Mouse (Mus musculus): ENCODE results near the gene Acox1. TPM values are rescaled to one million over a fixed set of nuclear protein-coding genes. Genes with fewer than 3 reads are reported as not detected.
A peak's percentile ranks its signal among the peaks of the same experiment; 100 is the strongest.

Gene Acox1
- total and polyA plus RNA-seq, 3 experiments, result 17.1 to 21.0 (median 20.4) TPM

DNA sequence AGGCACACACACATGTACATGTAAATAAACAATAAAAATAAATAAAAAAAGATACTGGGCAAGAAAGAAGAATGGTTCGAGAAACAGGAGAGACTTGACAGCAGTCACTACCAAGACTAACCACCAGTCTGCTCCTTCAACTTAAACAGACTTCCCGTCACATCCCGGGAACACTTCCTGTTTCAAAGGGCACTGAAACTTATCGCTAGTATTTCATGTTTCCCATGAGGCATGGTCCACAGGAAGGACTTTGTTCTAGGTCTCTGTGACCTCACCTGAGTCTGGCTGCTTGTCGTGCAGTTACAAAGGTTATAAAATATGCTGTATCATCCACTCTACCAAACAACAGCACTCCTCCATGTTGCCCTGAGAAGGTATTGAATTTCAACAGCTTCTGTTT lies 3.6 kb downstream of the Acox1 start:
- in situ Hi-C loops (cut with MboI; ENCODE audit: low pct_ligation_motif_present, low pct_unique_long_range_greater_than_20kb, low sequenced_read_pairs), result no loop called here
- dilution Hi-C loops (cut with MboI; ENCODE audit: extremely low pct_ligation_motif_present, extremely low pct_unique_long_range_greater_than_20kb, low sequenced_read_pairs), result no loop called here
- TF ChIP-seq ZC3H11A (IDR thresholded peaks at IDR 0.05; ENCODE audit: low read depth, low read length) (no peak), CHD2 (IDR thresholded peaks at IDR 0.05; ENCODE audit: low read length) (no peak), SIN3A (IDR thresholded peaks at IDR 0.05; ENCODE audit: low read length) (no peak), IRF4 (IDR thresholded peaks at IDR 0.05; ENCODE audit: low read depth, low read length) (peak; percentile 21; the same call in 1 of the 2 replicates), BHLHE40 (IDR thresholded peaks at IDR 0.05; ENCODE audit: low read depth, low read length) (no peak; the same call in 1 of the 2 replicates), CTCF (conservative IDR thresholded peaks at IDR 0.05 in 1 of 2, IDR thresholded peaks at IDR 0.05 in 1 of 2; ENCODE audit: low read depth in 2 of 2, low read length in 2 of 2) (peak; percentile 22 to 30; a peak in 3 of 4 replicates), POLR2A (IDR thresholded peaks at IDR 0.05; ENCODE audit: low read depth, low read length) (peak; percentile 30; the same call in 1 of the 2 replicates), ZNF384 (IDR thresholded peaks at IDR 0.05; ENCODE audit: low read depth, low read length) (0 out of 2 replicates have a peak, but pooled peaks have one; percentile 2), HCFC1 (IDR thresholded peaks at IDR 0.05; ENCODE audit: low read depth, low read length) (peak; percentile 59), ELF1 (IDR thresholded peaks at IDR 0.05; ENCODE audit: low read depth, low read length) (peak; percentile 74), NELFE (IDR thresholded peaks at IDR 0.05; ENCODE audit: low read depth, low read length) (no peak)
- Histone ChIP-seq H3K4me1 (ENCODE audit: control insufficient read depth in 1 of 2, insufficient read depth in 2 of 2) (peaks cover 14 to 40% of the 10 kb centered on the region in 2 experiments), H3K27ac (ENCODE audit: insufficient read depth, low read depth) (peak overlapping the region; percentile 59), H3K9me3 (replicated peaks; ENCODE audit: low read length) (no peaks in the 10 kb centered on the region), H3K27me3 (replicated peaks) (no peaks in the 10 kb centered on the region), H3K79me2 (replicated peaks; ENCODE audit: control insufficient read depth, extremely low read depth, insufficient read depth, poor library complexity, severe bottlenecking) (peaks cover 10% of the 10 kb centered on the region), H3K9ac (ENCODE audit: insufficient read depth, low read depth) (peak overlapping the region; percentile 63), H3K36me3 (replicated peaks in 1 of 2; ENCODE audit: control insufficient read depth in 1 of 2, insufficient read depth in 1 of 2, low read length in 1 of 2) (peaks cover 9 to 27% of the 10 kb centered on the region in 2 experiments), H3K4me3 (replicated peaks in 1 of 3; ENCODE audit: low read depth in 2 of 3, low read length in 2 of 3, poor library complexity in 1 of 3) (peak overlapping the region in 1 of 3 experiments; percentile 14), H3K4me2 (ENCODE audit: insufficient read depth, low read depth, poor library complexity, severe bottlenecking) (peak overlapping the region; percentile 52)
- peak; percentile 50 for DNase-seq (ENCODE audit: extremely low read depth)

GRCm38 (mm10) chr11:116194619-116195018 lies 4.2 kb downstream of the Acox1 start:
- in situ Hi-C loops (cut with MboI; ENCODE audit: low pct_ligation_motif_present, low pct_unique_long_range_greater_than_20kb, low sequenced_read_pairs), result no loop called here
- Histone ChIP-seq H3K27me3 (replicated peaks) (no peaks in the 10 kb centered on the region), H3K9me3 (replicated peaks; ENCODE audit: low read length) (no peaks in the 10 kb centered on the region), H3K9ac (ENCODE audit: insufficient read depth, low read depth) (peak overlapping the region; percentile 63), H3K4me2 (ENCODE audit: insufficient read depth, low read depth, poor library complexity, severe bottlenecking) (peak overlapping the region; percentile 52), H3K36me3 (replicated peaks in 1 of 2; ENCODE audit: control insufficient read depth in 1 of 2, insufficient read depth in 1 of 2, low read length in 1 of 2) (peaks cover 11 to 33% of the 10 kb centered on the region in 2 experiments), H3K79me2 (replicated peaks; ENCODE audit: control insufficient read depth, extremely low read depth, insufficient read depth, poor library complexity, severe bottlenecking) (peaks cover 10% of the 10 kb centered on the region), H3K4me1 (ENCODE audit: control insufficient read depth in 1 of 2, insufficient read depth in 2 of 2) (peaks cover 14 to 38% of the 10 kb centered on the region in 2 experiments), H3K27ac (ENCODE audit: insufficient read depth, low read depth) (no peak overlapping the region), H3K4me3 (replicated peaks in 1 of 3; ENCODE audit: low read depth in 2 of 3, low read length in 2 of 3, poor library complexity in 1 of 3) (no peak overlapping the region)
- DNase-seq (ENCODE audit: extremely low read depth), result no peak
- dilution Hi-C loops (cut with MboI; ENCODE audit: extremely low pct_ligation_motif_present, extremely low pct_unique_long_range_greater_than_20kb, low sequenced_read_pairs), result no loop called here
- no peak for TF ChIP-seq MAZ (IDR thresholded peaks at IDR 0.05; ENCODE audit: low read depth, low read length)
- TF ChIP-seq TCF12 (IDR thresholded peaks at IDR 0.05; ENCODE audit: low read depth, low read length), result peak; percentile 48; the same call in 1 of the 2 replicates
- TF ChIP-seq MEF2A (IDR thresholded peaks at IDR 0.05; ENCODE audit: borderline replicate concordance, low read depth, low read length), result no peak
- TF ChIP-seq NRF1 (IDR thresholded peaks at IDR 0.05; ENCODE audit: low read depth, low read length), result 0 out of 2 replicates have a peak, but pooled peaks have one; percentile 51
- no peak for TF ChIP-seq TBP (conservative IDR thresholded peaks at IDR 0.05; ENCODE audit: low read depth, low read length)
- TF ChIP-seq ZNF384 (IDR thresholded peaks at IDR 0.05; ENCODE audit: low read depth, low read length), result peak; percentile 7; the same call in 1 of the 2 replicates
- peak; percentile 50; the same call in 1 of the 2 replicates for TF ChIP-seq BHLHE40 (IDR thresholded peaks at IDR 0.05; ENCODE audit: low read depth, low read length)
- TF ChIP-seq ETS1 (conservative IDR thresholded peaks at IDR 0.05; ENCODE audit: low read depth, low read length), result peak; percentile 43
- peak; percentile 47; the same call in 1 of the 2 replicates for TF ChIP-seq EP300 (IDR thresholded peaks at IDR 0.05; ENCODE audit: low read length)
- TF ChIP-seq RAD21 (IDR thresholded peaks at IDR 0.05; ENCODE audit: low read depth, low read length), result no peak
